Mouse (Mus musculus): ENCODE results near the gene Atp8b4.

Atp8b4 gene

GRCm38 (mm10) chr2:126287942-126288341 lies 212.5 kb downstream of the Atp8b4 start:
- peak in 1 of 2 experiments; percentile 18 for DNase-seq (ENCODE audit: low spot score in 2 of 2)

- DNase-seq (ENCODE audit: low spot score in 2 of 2): no peak
Observed at GRCm38 (mm10) chr2:126286420-126286819, 214.1 kb downstream of the Atp8b4 start.

GRCm38 (mm10) chr2:126284071-126284470 lies 216.4 kb downstream of the Atp8b4 start:
- DNase-seq (ENCODE audit: low spot score in 2 of 2): no peak

- peak in 1 of 2 experiments; percentile 3 for DNase-seq (ENCODE audit: low spot score in 2 of 2)
Observed at GRCm38 (mm10) chr2:126283086-126283485, 217.4 kb downstream of the Atp8b4 start.

- DNase-seq (ENCODE audit: low spot score in 2 of 2): no peak
Observed at GRCm38 (mm10) chr2:126275511-126275910, 225.0 kb downstream of the Atp8b4 start.

GRCm38 (mm10) chr2:126274826-126275405 lies 225.6 kb downstream of the Atp8b4 start:
- DNase-seq (ENCODE audit: low spot score in 2 of 2): no peak

- DNase-seq (ENCODE audit: low spot score in 2 of 2): no peak
Observed at GRCm38 (mm10) chr2:126274311-126274710, 226.2 kb downstream of the Atp8b4 start.
